Mouse (Mus musculus) gastrocnemius, postnatal 25 days (tissue): Measurements from ENCODE around the gene Lama5. TPM values are rescaled to one million over a fixed set of nuclear protein-coding genes. Genes with fewer than 3 reads are reported as not detected.
"Not testable (repeated sequence)": the region's sequence is repeated elsewhere in the genome, so short reads cannot be mapped to it uniquely, and the experiment has no call there.

ENCODE experiments used
- DNase-seq: peaks from one replicate; pipeline ENCODE4 v3.0.0; 2022
- total RNA-seq, 2 experiments: library from RNA; stranded (reverse); gene quantifications; 1 replicate in 1 of 2; 2 replicates in 1 of 2; pipeline ENCODE4 v1.2.3; 2021

Gene Lama5
- total RNA-seq, 2 experiments from 2014 or later = 8.0 to 10.0 TPM

GRCm38 (mm10) chr2:180200681-180201080 lies 25.0 kb downstream of the Lama5 start:
- DNase-seq = no peak

GRCm38 (mm10) chr2:180198782-180199181 lies 26.9 kb downstream of the Lama5 start:
- peak; percentile 46 for DNase-seq

- no peak for DNase-seq
Observed at GRCm38 (mm10) chr2:180197323-180198037, 28.2 kb downstream of the Lama5 start.

GRCm38 (mm10) chr2:180196610-180197322 lies 28.9 kb downstream of the Lama5 start:
- no peak for DNase-seq

GRCm38 (mm10) chr2:180187362-180187761 lies 38.3 kb downstream of the Lama5 start:
- no peak for DNase-seq

GRCm38 (mm10) chr2:180185686-180186085 lies 40.0 kb downstream of the Lama5 start:
- DNase-seq = peak; percentile 71

- no peak for DNase-seq
Observed at GRCm38 (mm10) chr2:180184752-180185109, 40.9 kb downstream of the Lama5 start.

GRCm38 (mm10) chr2:180184011-180184751 lies 41.5 kb downstream of the Lama5 start:
- DNase-seq = no peak

- DNase-seq = no peak
Observed at GRCm38 (mm10) chr2:180181542-180181941, 44.1 kb downstream of the Lama5 start.

- no peak for DNase-seq
Observed at GRCm38 (mm10) chr2:180175725-180176124, 49.9 kb downstream of the Lama5 start.

- DNase-seq = no peak
Observed at GRCm38 (mm10) chr2:180174121-180174520, 51.5 kb downstream of the Lama5 start.

- DNase-seq = not testable (repeated sequence)
Observed at GRCm38 (mm10) chr2:180173711-180174110, 51.9 kb downstream of the Lama5 start.

- DNase-seq = no peak
Observed at GRCm38 (mm10) chr2:180173163-180173562, 52.5 kb downstream of the Lama5 start.

GRCm38 (mm10) chr2:180172152-180172551 lies 53.5 kb downstream of the Lama5 start:
- DNase-seq = no peak

- no peak for DNase-seq
Observed at GRCm38 (mm10) chr2:180171522-180172070, 54.1 kb downstream of the Lama5 start.

- DNase-seq = peak; percentile 98
Observed at GRCm38 (mm10) chr2:180170806-180171521, 54.7 kb downstream of the Lama5 start, which contains the start of gene Adrm1. Adrm1 (plus strand) TSS chr2:180171485.

- DNase-seq = no peak
Observed at GRCm38 (mm10) chr2:180170151-180170805, 55.4 kb downstream of the Lama5 start.

- no peak for DNase-seq
Observed at GRCm38 (mm10) chr2:180166869-180167268, 58.8 kb downstream of the Lama5 start.

GRCm38 (mm10) chr2:180165855-180166254 lies 59.8 kb downstream of the Lama5 start:
- no peak for DNase-seq

GRCm38 (mm10) chr2:180158627-180159026 lies 67.0 kb downstream of the Lama5 start:
- DNase-seq = no peak

- no peak for DNase-seq
Observed at GRCm38 (mm10) chr2:180154796-180155195, 70.9 kb downstream of the Lama5 start.
